Mouse (Mus musculus) CH12.LX (cell line): ENCODE measurements around the gene S100a1. TPM values are rescaled to one million over a fixed set of nuclear protein-coding genes. Genes with fewer than 3 reads are reported as not detected.

Experiments used
- polyA plus RNA-seq: library from polyadenylated mRNA; unstranded; fragments of >175 nt; gene quantifications from 2 replicates; pipeline ENCODE4 v1.2.1, GENCODE M21; 2012; ENCODE audit warnings: low read depth; ENCODE audit not compliant: insufficient read length
- total RNA-seq, 2 experiments: library from RNA; depleted of rRNA; stranded (reverse); fragments of 300-350 nt in 1 of 2; fragments of >200 nt in 1 of 2; gene quantifications; 2 replicates each; pipeline ENCODE4 v1.2.3; 2012 to 2014

The S100a1 gene
- total and polyA plus RNA-seq, 3 experiments, result 2.7 to 13.2 (median 3.8) TPM

Other genes starting within 250 kb of the S100a1 start
Only the 20 nearest of the 21 such genes appear.
- gene Gatad2b, start 221.2 kb downstream of the S100a1 start, total RNA-seq (2012; rRNA removed), result 8.9 and 10.0 TPM in 2 replicates
- gene Gatad2b, start 221.2 kb downstream of the S100a1 start, total RNA-seq (2014; rRNA removed), result 6.4 and 8.4 TPM in 2 replicates
- 20.6 and 22.6 TPM in 2 replicates for gene Gatad2b, start 221.2 kb downstream of the S100a1 start, polyA plus RNA-seq
- gene Slc27a3, start 124.5 kb downstream of the S100a1 start, total RNA-seq (2012; rRNA removed), result 2.6 TPM in 2 replicates
- 1.3 and 1.5 TPM in 2 replicates for gene Slc27a3, start 124.5 kb downstream of the S100a1 start, total RNA-seq (2014; rRNA removed)
- 1.6 and 1.9 TPM in 2 replicates for gene Slc27a3, start 124.5 kb downstream of the S100a1 start, polyA plus RNA-seq
- gene Ints3, start 80.8 kb downstream of the S100a1 start, total RNA-seq (2012; rRNA removed), result 30.7 and 36.5 TPM in 2 replicates
- 20.3 and 20.5 TPM in 2 replicates for gene Ints3, start 80.8 kb downstream of the S100a1 start, total RNA-seq (2014; rRNA removed)
- gene Ints3, start 80.8 kb downstream of the S100a1 start, polyA plus RNA-seq, result 37.9 and 45.9 TPM in 2 replicates
- 0.13 TPM in 2 replicates for gene Npr1, start 48.5 kb downstream of the S100a1 start, total RNA-seq (2012; rRNA removed)
- gene Npr1, start 48.5 kb downstream of the S100a1 start, total RNA-seq (2014; rRNA removed), result not detected in 2 replicates
- gene Npr1, start 48.5 kb downstream of the S100a1 start, polyA plus RNA-seq, result not detected in 2 replicates
- gene Ilf2, start 38.3 kb downstream of the S100a1 start, total RNA-seq (2012; rRNA removed), result 120 and 148 TPM in 2 replicates
- gene Ilf2, start 38.3 kb downstream of the S100a1 start, total RNA-seq (2014; rRNA removed), result 182 and 208 TPM in 2 replicates
- gene Ilf2, start 38.3 kb downstream of the S100a1 start, polyA plus RNA-seq, result 197 and 199 TPM in 2 replicates
- gene Snapin, start 23.4 kb downstream of the S100a1 start, total RNA-seq (2012; rRNA removed), result 18.4 and 18.9 TPM in 2 replicates
- gene Snapin, start 23.4 kb downstream of the S100a1 start, total RNA-seq (2014; rRNA removed), result 39.8 and 42.0 TPM in 2 replicates
- gene Snapin, start 23.4 kb downstream of the S100a1 start, polyA plus RNA-seq, result 33.0 and 37.8 TPM in 2 replicates
- 88.5 and 106 TPM in 2 replicates for gene Chtop, start 4.9 kb downstream of the S100a1 start, total RNA-seq (2012; rRNA removed)
- gene Chtop, start 4.9 kb downstream of the S100a1 start, total RNA-seq (2014; rRNA removed), result 130 and 134 TPM in 2 replicates
- 126 and 137 TPM in 2 replicates for gene Chtop, start 4.9 kb downstream of the S100a1 start, polyA plus RNA-seq
- 35.5 and 37.1 TPM in 2 replicates for gene S100a13, start within 50 bp of the S100a1 start, total RNA-seq (2012; rRNA removed)
- 37.1 and 41.6 TPM in 2 replicates for gene S100a13, start within 50 bp of the S100a1 start, total RNA-seq (2014; rRNA removed)
- gene S100a13, start within 50 bp of the S100a1 start, polyA plus RNA-seq, result 19.3 and 22.1 TPM in 2 replicates
- not detected in 2 replicates for gene S100a14, start 12.5 kb upstream of the S100a1 start, total RNA-seq (2012; rRNA removed)
- gene S100a14, start 12.5 kb upstream of the S100a1 start, total RNA-seq (2014; rRNA removed), result not detected in 2 replicates
- gene S100a14, start 12.5 kb upstream of the S100a1 start, polyA plus RNA-seq, result not detected in 2 replicates
- not detected in 2 replicates for gene S100a16, start 22.9 kb upstream of the S100a1 start, total RNA-seq (2012; rRNA removed)
- not detected in 2 replicates for gene S100a16, start 22.9 kb upstream of the S100a1 start, total RNA-seq (2014; rRNA removed)
- gene S100a16, start 22.9 kb upstream of the S100a1 start, polyA plus RNA-seq, result not detected in 2 replicates
- not detected in 2 replicates for gene S100a3, start 46.2 kb upstream of the S100a1 start, total RNA-seq (2012; rRNA removed)
- not detected in 2 replicates for gene S100a3, start 46.2 kb upstream of the S100a1 start, total RNA-seq (2014; rRNA removed)
- gene S100a3, start 46.2 kb upstream of the S100a1 start, polyA plus RNA-seq, result not detected in 2 replicates
- not detected in 2 replicates for gene S100a2, start 75.9 kb upstream of the S100a1 start, total RNA-seq (2012; rRNA removed)
- not detected in 2 replicates for gene S100a2, start 75.9 kb upstream of the S100a1 start, total RNA-seq (2014; rRNA removed)
- not detected in 2 replicates for gene S100a2, start 75.9 kb upstream of the S100a1 start, polyA plus RNA-seq
- gene Gm42674, start 87.5 kb upstream of the S100a1 start, total RNA-seq (2012; rRNA removed), result not detected in 2 replicates
- not detected in 2 replicates for gene Gm42674, start 87.5 kb upstream of the S100a1 start, total RNA-seq (2014; rRNA removed)
- gene Gm42674, start 87.5 kb upstream of the S100a1 start, polyA plus RNA-seq, result not detected in 2 replicates
- gene S100a4, start 89.4 kb upstream of the S100a1 start, total RNA-seq (2012; rRNA removed), result 0.76 TPM in 1 of 2 replicates, not detected in the other
- gene S100a4, start 89.4 kb upstream of the S100a1 start, total RNA-seq (2014; rRNA removed), result 1.1 and 1.2 TPM in 2 replicates
- gene S100a4, start 89.4 kb upstream of the S100a1 start, polyA plus RNA-seq, result 0.86 TPM in 1 of 2 replicates, not detected in the other
- not detected in 2 replicates for gene S100a5, start 94.1 kb upstream of the S100a1 start, total RNA-seq (2012; rRNA removed)
- not detected in 2 replicates for gene S100a5, start 94.1 kb upstream of the S100a1 start, total RNA-seq (2014; rRNA removed)
- gene S100a5, start 94.1 kb upstream of the S100a1 start, polyA plus RNA-seq, result not detected in 2 replicates
- gene S100a6, start 98.5 kb upstream of the S100a1 start, total RNA-seq (2012; rRNA removed), result not detected in 2 replicates
- not detected in 2 replicates for gene S100a6, start 98.5 kb upstream of the S100a1 start, total RNA-seq (2014; rRNA removed)
- not detected in 2 replicates for gene S100a6, start 98.5 kb upstream of the S100a1 start, polyA plus RNA-seq
- not detected in 2 replicates for gene S100a7a, start 139.6 kb upstream of the S100a1 start, total RNA-seq (2012; rRNA removed)
- not detected in 2 replicates for gene S100a7a, start 139.6 kb upstream of the S100a1 start, total RNA-seq (2014; rRNA removed)
- gene S100a7a, start 139.6 kb upstream of the S100a1 start, polyA plus RNA-seq, result not detected in 2 replicates
- gene S100a8, start 154.6 kb upstream of the S100a1 start, total RNA-seq (2012; rRNA removed), result not detected in 2 replicates
- gene S100a8, start 154.6 kb upstream of the S100a1 start, total RNA-seq (2014; rRNA removed), result not detected in 2 replicates
- gene S100a8, start 154.6 kb upstream of the S100a1 start, polyA plus RNA-seq, result not detected in 2 replicates
- gene S100a9, start 181.3 kb upstream of the S100a1 start, total RNA-seq (2012; rRNA removed), result not detected in 2 replicates
- not detected in 2 replicates for gene S100a9, start 181.3 kb upstream of the S100a1 start, total RNA-seq (2014; rRNA removed)
- gene S100a9, start 181.3 kb upstream of the S100a1 start, polyA plus RNA-seq, result not detected in 2 replicates
- gene Pglyrp4, start 212.5 kb upstream of the S100a1 start, total RNA-seq (2012; rRNA removed), result not detected in 2 replicates
- not detected in 2 replicates for gene Pglyrp4, start 212.5 kb upstream of the S100a1 start, total RNA-seq (2014; rRNA removed)
- gene Pglyrp4, start 212.5 kb upstream of the S100a1 start, polyA plus RNA-seq, result not detected in 2 replicates